Mouse (Mus musculus) brain, embryonic 14.5 days (tissue): ENCODE data around the gene Neto2.

Experiments used
- CTCF ChIP-seq: fragments of 200-500 bp; IDR thresholded peaks from 2 replicates; pipeline ENCODE4 v1.5.1; 2012; ENCODE audit warnings: inconsistent platforms, mild to moderate bottlenecking, moderate library complexity, borderline replicate concordance; ENCODE audit not compliant: insufficient read depth, insufficient read length; ENCODE audit errors: extremely low read depth
- POLR2A ChIP-seq: fragments of 200-500 bp; IDR thresholded peaks from 2 replicates; pipeline ENCODE4 v1.6.1; 2012; ENCODE audit warnings: mild to moderate bottlenecking, inconsistent platforms, borderline replicate concordance; ENCODE audit not compliant: poor library complexity, insufficient read depth, insufficient read length, severe bottlenecking; ENCODE audit errors: extremely low read depth

GRCm38 (mm10) chr8:85601741-85602140 is 99.0 kb downstream of the Neto2 start:
- TF ChIP-seq POLR2A (no peak), CTCF (no peak)
